Comparison of ENCODE assay signal across 11 mouse cellular contexts in the genomic region with DNA sequence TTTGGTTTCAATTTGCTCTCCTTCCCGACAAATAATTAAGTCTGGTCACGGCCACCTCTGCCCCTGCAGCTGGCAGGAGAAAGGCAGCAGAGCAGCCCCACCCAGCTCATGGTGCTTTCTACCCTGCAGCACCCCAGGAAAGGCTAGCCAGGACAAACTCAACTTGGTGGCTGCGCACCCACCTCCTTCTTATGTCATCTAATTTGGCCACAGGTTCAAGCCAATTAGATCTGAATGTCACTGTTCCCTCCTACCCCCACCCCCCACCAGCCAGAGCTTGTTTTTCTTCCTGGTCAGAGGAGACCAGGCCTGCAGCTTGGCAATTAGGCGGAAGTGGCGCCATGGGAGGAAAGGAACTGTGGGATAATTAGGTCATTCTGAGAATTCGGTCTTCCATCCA.
DNase-seq lines count a peak whose midpoint lies in the region; ATAC-seq lines count a peak whose summit lies in the region.
"Had no signal": no experiment of that assay in that cellular context is flagged by ENCODE, and none has a peak within 500 bp of the region (broad histone marks: within the 10 kb centered on the region; RNA-seq: fewer than 3 reads in every experiment).

No protein-coding gene starts in this region.

- DNase-seq in forebrain, embryonic 14.5 days (ENCODE audit: low spot score), result peak; percentile 16
- DNase-seq in MN1 (ENCODE audit: low spot score), result peak; percentile 81
- peak; percentile 67 for DNase-seq in forelimb bud, embryonic 11.5 days (ENCODE audit: low read depth, low spot score)
- peak; percentile 70 for DNase-seq in limb, embryonic 10.5 days (ENCODE audit: low spot score)
- DNase-seq in cerebellum, postnatal 4 days (ENCODE audit: low spot score in 2 of 2), result no peak
- DNase-seq in right cerebral cortex, adult 18-20 months, result no peak
- DNase-seq in thymus, postnatal 0 days (ENCODE audit: low spot score), result no peak

- H3K27me3 ChIP-seq in forebrain, embryonic 14.5 days (replicated peaks; ENCODE audit: control insufficient read depth, insufficient read depth, low read length), result no peaks in the 10 kb centered on the region
- no peaks in the 10 kb centered on the region for H3K27me3 ChIP-seq in forebrain, embryonic 15.5 days
- H3K27me3 ChIP-seq in limb, embryonic 10.5 days (ENCODE audit: low read depth, poor library complexity, severe bottlenecking), result no peaks in the 10 kb centered on the region
- H3K27me3 ChIP-seq: megakaryocyte, embryonic 14.5 days had no signal

- peaks cover 4% of the 10 kb centered on the region for H3K4me1 ChIP-seq in forebrain, embryonic 14.5 days (ENCODE audit: control insufficient read depth, insufficient read depth, low read length)
- 0 out of 2 replicates have a peak, but pooled peaks cover 4% of the 10 kb centered on the region for H3K4me1 ChIP-seq in forebrain, embryonic 15.5 days
- peaks cover 23% of the 10 kb centered on the region for H3K4me1 ChIP-seq in limb, embryonic 10.5 days
- H3K4me1 ChIP-seq: megakaryocyte, embryonic 14.5 days had no signal

- 0 out of 2 replicates have a peak, but pooled peaks have one; percentile 29 for ATAC-seq in forebrain, embryonic 14.5 days
- ATAC-seq in forebrain, embryonic 15.5 days (replicated peaks), result no peak
- ATAC-seq: intestine, embryonic 16.5 days had no signal

- peaks cover 4% of the 10 kb centered on the region; the same call in 1 of the 2 replicates for H3K9me3 ChIP-seq in forebrain, embryonic 14.5 days (replicated peaks; ENCODE audit: control insufficient read depth, low read length)
- no peaks in the 10 kb centered on the region for H3K9me3 ChIP-seq in forebrain, embryonic 15.5 days
- H3K9me3 ChIP-seq in limb, embryonic 10.5 days (replicated peaks), result peaks cover 3% of the 10 kb centered on the region; the same call in 1 of the 2 replicates

- WGBS in forebrain, embryonic 14.5 days, result 19% methylated on average over 6 of the region's 6 CpGs
- WGBS in forebrain, embryonic 15.5 days, result 18% methylated on average over 6 of the region's 6 CpGs
- WGBS in limb, embryonic 10.5 days, result 33% methylated on average over 6 of the region's 6 CpGs

- no peak overlapping the region for H3K4me3 ChIP-seq in forebrain, embryonic 14.5 days (ENCODE audit: low read depth, low read length)
- H3K4me3 ChIP-seq in forebrain, embryonic 15.5 days, result no peak overlapping the region
- H3K4me3 ChIP-seq in limb, embryonic 10.5 days, result peak overlapping the region; percentile 29
- H3K4me3 ChIP-seq: megakaryocyte, embryonic 14.5 days had no signal

- H3K4me2 ChIP-seq in forebrain, embryonic 14.5 days (ENCODE audit: low read length), result no peak overlapping the region
- no peak overlapping the region for H3K4me2 ChIP-seq in forebrain, embryonic 15.5 days (replicated peaks)
- H3K4me2 ChIP-seq: heart, embryonic 11.5 days had no signal

- no peak overlapping the region for H3K9ac ChIP-seq in forebrain, embryonic 14.5 days (ENCODE audit: low read length)
- H3K9ac ChIP-seq in forebrain, embryonic 15.5 days (replicated peaks), result no peak overlapping the region

- no peaks in the 10 kb centered on the region for H3K36me3 ChIP-seq in forebrain, embryonic 14.5 days (ENCODE audit: control insufficient read depth, insufficient read depth, low read length)
- H3K36me3 ChIP-seq in forebrain, embryonic 15.5 days, result no peaks in the 10 kb centered on the region
- peaks cover 10% of the 10 kb centered on the region for H3K36me3 ChIP-seq in limb, embryonic 10.5 days

- H3K27ac ChIP-seq in forebrain, embryonic 14.5 days (ENCODE audit: low read depth, low read length), result no peak overlapping the region
- H3K27ac ChIP-seq in forebrain, embryonic 15.5 days (replicated peaks), result no peak overlapping the region
- H3K27ac ChIP-seq in limb, embryonic 10.5 days, result peak overlapping the region; percentile 82

Comparison
In these comparisons a context has a peak if more than half of its experiments do, and no peak if none do; other contexts are left out.
1. DNase-seq: peak in forebrain, embryonic 14.5 days (single experiment), MN1 (single experiment), forelimb bud, embryonic 11.5 days (single experiment) and limb, embryonic 10.5 days (single experiment); none in cerebellum, postnatal 4 days (0 of 2), right cerebral cortex, adult 18-20 months (single experiment) and thymus, postnatal 0 days (single experiment).